Mouse (Mus musculus) 416B (cell line): ENCODE measurements around the gene Smyd1.

Experiments
- DNase-seq: peaks from one replicate; pipeline ENCODE4 v3.0.0; 2011; ENCODE audit warnings: low read depth

Smyd1 gene

DNA sequence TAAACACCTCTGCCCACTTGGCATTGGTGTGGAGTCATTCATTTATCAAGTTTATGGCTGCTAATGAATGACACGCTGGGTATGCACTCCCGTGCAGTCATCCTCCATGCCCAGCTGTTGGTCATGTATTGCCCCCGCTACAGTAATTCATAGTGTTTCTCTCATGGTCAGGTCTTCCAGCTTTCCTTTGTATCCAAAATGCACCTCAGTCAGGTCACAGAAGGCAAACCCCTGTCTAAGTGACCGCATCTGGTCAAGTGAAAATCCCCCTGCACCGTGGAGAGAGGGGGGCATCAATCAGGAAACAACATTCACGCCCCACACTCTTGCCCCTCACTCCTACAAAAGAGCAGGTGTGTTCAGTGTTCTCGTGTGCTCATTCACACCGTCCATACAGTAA is 117.9 kb downstream of the Smyd1 start:
- no peak for DNase-seq

DNA sequence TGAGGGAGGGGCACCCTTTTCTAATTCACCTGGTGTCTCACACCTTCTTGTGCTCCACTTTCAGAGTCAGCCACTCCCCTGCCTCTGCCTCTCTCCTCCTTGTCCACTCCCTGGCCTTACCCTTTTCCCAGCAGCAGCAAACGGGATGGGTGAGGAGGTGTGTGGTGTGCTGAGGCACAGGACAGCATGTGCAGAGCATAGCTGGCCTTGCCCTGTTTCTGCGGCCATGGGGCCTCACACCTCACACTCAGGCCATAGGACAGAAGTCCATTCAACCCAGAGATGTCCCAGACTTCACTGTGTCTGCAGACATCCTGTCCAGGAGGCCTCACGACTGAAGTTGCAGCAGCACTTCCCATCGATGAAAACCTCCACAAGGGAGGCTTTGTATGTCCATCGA is 118.4 kb downstream of the Smyd1 start:
- DNase-seq: no peak

- no peak for DNase-seq
Observed at GRCm38 (mm10) chr6:71201925-71202324, 120.1 kb downstream of the Smyd1 start.

DNA sequence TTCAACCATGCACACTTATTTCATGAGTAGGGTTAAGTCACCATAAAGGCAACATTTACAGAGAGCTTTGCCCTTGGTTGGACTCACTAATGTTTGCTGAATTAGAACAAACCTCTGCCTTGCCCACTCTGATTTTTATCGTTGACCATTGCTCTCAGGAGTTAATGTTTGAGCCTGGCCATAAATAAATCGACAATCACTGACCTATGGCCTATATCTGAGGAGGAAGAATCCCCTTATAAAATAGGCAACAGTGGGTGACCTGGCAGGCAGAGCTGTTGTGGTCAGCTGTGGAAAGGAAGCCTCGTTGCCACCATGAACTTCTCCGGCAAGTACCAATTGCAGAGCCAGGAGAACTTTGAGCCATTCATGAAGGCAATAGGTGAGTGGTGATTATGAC is 122.4 kb downstream of the Smyd1 start, which contains the start of gene Fabp1:
TSS of gene Fabp1 (plus strand) at position 216 of the 400 bp plus-strand sequence.
- DNase-seq: no peak

DNA sequence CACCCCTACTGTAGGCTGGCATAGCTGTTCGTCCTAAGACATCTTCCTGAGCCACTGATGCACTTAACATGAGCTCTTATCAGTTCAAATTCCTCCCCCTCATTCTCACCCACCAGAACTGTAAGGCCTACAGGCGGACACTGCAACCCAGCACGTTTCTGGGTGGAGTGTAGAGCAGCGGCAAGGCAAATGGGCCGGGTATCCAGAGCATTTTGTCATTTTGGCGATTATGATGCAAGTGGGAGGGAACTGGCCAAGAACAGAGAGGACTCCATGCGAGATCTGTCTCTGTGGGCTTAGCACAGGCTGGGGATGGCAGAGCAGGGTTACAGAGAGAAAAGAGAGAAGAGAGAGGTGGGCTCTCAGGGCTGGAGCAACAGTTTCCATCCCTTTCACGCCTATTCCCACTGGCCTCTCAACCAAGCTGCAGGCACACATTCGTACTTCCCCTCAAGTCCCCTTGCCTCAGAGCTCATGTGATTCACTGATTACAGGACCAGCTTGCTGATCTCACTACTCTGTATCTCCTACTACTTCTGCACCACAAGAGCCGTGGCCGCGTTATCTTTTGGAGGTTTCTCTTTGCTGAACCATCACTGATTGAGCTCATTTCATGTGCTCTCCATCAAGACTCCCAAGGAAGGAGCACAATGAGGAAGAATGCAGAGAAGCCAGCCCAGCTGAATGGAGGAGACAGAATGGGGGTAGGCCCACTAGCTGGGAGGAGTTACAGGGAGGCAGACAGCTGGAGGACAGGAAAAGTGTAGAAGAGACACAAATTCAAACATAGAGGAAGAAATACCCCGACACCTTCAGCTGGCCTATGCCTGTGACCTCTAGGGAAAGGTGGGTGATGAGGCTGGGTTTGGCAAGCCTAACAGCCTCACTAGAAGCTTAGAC is 124.1 kb downstream of the Smyd1 start:
- no peak for DNase-seq

- no peak for DNase-seq
Observed at GRCm38 (mm10) chr6:71196107-71196506, 125.9 kb downstream of the Smyd1 start.

GRCm38 (mm10) chr6:71193151-71193740 is 128.8 kb downstream of the Smyd1 start:
- DNase-seq: no peak

DNA sequence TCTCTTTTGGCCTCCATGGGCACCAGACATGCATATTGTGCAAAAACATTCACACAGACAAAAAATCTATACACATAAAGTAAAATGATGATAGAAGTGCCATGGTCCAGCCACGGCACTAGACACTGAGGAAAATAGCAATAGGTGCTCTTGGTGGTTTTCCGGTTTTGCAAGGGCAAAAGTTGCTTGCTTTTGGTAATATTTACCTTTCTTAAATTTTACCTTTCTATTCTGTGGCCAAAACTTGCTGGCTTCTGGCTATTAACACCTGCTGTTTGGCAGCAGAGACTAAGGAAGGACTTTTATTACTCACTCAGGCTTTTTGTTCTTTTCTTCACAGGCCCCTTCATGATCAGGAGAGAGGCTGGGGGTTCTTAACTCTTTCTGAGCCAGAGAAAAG is 131.5 kb downstream of the Smyd1 start:
- no peak for DNase-seq

DNA sequence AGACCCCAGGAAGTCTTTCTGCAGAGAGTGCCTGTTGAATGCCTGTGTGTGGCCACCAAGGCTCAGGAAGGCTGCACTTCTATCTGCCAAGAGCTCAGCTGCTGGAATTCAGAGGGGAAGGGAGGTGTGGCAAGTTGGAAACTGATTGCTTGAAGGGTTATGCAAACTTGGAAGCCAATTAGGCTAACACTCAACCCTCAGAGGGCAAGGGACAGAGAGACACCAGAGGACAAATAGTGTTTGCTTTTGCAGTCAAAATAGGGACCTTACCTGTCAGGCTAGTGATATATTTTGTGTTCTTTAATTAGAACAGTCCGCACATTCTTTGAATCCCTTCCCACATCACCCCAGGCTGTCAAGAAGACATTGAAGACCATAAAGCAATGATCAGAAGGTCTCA is 132.5 kb downstream of the Smyd1 start:
- DNase-seq: no peak

DNA sequence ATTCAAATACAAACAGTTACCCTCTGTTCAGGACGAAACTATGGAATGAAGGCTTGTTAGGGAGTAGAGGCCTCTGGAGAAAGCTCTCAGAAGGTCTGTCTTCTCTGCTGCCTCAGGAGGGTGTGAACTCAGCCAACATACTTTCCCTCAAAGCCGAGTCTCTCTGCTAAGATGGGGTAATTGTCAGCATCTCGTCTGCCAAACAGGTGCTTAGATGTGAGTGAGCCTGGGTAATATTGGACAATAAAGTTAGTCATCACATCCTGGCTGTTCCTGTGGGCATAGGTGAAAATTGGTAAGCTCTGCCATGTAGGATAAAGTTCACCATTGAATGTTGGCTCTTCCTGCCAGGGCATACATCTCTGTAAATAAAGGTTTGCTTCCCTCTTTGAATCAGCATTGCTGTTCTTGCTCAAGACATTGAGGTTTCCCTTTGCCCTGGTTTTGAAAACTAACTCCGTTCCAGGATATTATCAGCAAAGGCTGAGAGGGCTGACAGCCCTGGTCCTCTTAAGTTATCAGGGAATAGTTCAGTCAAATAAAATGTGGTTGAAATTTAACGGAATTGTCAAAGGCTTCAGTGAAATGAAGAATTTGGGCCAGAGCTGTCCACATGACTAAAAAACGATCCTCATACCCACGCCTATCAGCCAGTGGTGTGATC is 137.0 kb downstream of the Smyd1 start:
- no peak for DNase-seq

DNA sequence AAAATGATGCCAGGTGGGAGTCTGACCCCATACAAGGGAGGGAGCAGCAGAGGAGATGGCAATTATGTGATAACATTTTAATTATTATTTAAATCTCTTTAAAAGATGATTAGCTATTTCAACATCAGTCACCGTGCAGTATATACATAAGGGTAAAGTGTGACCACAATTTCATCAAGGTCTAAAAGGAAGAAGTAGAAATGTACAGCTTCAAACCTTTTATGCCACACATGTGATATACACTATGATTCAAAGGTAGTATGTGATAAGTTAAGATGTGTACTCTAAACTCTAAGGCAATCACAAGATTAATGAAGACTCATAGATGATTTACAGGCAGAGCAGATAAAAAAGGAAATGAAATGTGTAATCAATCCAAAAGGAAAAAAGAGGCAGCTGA is 141.4 kb downstream of the Smyd1 start:
- no peak for DNase-seq

DNA sequence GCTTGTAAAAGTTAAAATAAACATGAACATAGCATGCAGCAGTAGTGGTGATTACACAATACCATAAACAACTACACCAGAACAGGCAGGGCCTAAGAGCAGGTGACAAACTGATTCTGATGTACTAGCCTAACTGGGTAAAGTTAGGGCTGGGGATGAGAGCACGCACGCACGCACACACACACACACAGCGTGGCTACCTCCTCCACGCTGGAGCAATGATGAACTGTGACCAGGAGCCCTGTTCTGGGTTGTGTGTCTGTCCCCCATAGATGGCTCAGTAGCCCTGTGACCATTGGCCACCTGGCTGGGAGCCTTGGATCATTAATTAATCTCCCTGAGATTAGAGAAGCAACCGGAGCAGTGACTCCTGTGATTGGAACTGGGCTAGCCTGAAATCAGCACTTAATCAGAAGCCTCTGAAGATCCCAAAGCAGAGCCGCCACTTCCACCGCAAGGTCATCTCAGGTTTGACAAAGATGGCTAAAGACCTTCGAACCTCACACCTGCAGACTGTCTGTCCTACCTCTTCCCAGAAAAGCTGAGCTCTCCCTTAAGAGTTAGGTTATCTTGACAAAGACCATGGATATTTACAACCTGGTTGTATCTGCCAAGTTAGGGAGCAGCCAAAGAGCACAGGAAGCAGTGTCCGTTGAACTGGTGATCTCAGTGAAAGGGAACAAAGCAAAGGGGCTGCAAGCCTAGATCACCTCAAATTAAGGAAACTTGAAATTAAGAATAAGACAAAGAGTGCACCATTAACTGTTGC is 149.0 kb downstream of the Smyd1 start:
- DNase-seq: no peak

GRCm38 (mm10) chr6:71166551-71167169 is 155.4 kb downstream of the Smyd1 start:
- peak; percentile 82 for DNase-seq

DNA sequence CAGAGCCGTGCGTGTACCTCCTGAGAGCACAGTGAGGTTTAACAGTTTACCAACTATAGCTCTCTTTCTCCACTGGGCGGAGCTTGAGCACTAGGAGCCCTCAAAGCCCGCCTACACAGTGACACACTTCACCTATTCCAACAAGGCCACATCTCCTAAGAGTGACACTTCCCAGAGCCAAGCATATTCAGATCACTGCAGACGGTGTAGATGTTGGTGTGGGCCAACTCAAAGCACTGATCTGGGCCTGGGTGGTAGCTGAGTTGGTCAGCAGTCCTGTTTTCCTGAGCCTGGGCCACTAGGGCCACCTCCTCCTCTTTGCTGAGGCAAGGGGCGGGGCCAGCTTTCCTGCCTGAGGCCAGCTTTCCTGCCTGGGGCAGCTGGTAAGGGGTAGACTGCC is 157.6 kb downstream of the Smyd1 start:
- peak; percentile 39 for DNase-seq
